Mouse (Mus musculus) kidney, adult 18-20 months (tissue): Measurements from ENCODE around the gene Cxcr4.

Source experiments
- DNase-seq: peaks from one replicate; pipeline ENCODE4 v3.0.0; 2021

Gene Cxcr4

GRCm38 (mm10) chr1:128592211-128592741, at the start of gene Cxcr4:
Gene Cxcr4 (minus strand): TSS chr1:128592293.
- DNase-seq = peak; percentile 85

GRCm38 (mm10) chr1:128639707-128640107, 47.6 kb upstream of the Cxcr4 start:
- no peak for DNase-seq

- no peak for DNase-seq
These were observed 45.2 kb upstream of the Cxcr4 start for GRCm38 (mm10) chr1:128637230-128637740.

GRCm38 (mm10) chr1:128636258-128637229, 44.5 kb upstream of the Cxcr4 start:
- DNase-seq = no peak

GRCm38 (mm10) chr1:128633711-128634379, 41.8 kb upstream of the Cxcr4 start:
- DNase-seq = no peak

- no peak for DNase-seq
These were observed 40.4 kb upstream of the Cxcr4 start for GRCm38 (mm10) chr1:128632522-128632921.

GRCm38 (mm10) chr1:128626144-128626678, 34.1 kb upstream of the Cxcr4 start:
- DNase-seq = no peak

GRCm38 (mm10) chr1:128623594-128623887, 31.4 kb upstream of the Cxcr4 start:
- DNase-seq = no peak

- no peak for DNase-seq
These were observed 30.9 kb upstream of the Cxcr4 start for GRCm38 (mm10) chr1:128622867-128623593.

- DNase-seq = no peak
These were observed 25.7 kb upstream of the Cxcr4 start for GRCm38 (mm10) chr1:128617654-128618310.

- peak; percentile 28 for DNase-seq
These were observed 24.5 kb upstream of the Cxcr4 start for GRCm38 (mm10) chr1:128616586-128616985.

GRCm38 (mm10) chr1:128615459-128615806, 23.3 kb upstream of the Cxcr4 start:
- DNase-seq = no peak

GRCm38 (mm10) chr1:128614653-128615458, 22.8 kb upstream of the Cxcr4 start:
- peak; percentile 33 for DNase-seq

- no peak for DNase-seq
These were observed 16.0 kb upstream of the Cxcr4 start for GRCm38 (mm10) chr1:128608119-128608518.

GRCm38 (mm10) chr1:128607423-128607822, 15.3 kb upstream of the Cxcr4 start:
- DNase-seq = no peak

GRCm38 (mm10) chr1:128605794-128606193, 13.7 kb upstream of the Cxcr4 start:
- DNase-seq = no peak

GRCm38 (mm10) chr1:128602688-128603385, 10.7 kb upstream of the Cxcr4 start:
- DNase-seq = no peak

GRCm38 (mm10) chr1:128602018-128602687, 10.1 kb upstream of the Cxcr4 start:
- no peak for DNase-seq

- DNase-seq = no peak
These were observed 9.2 kb upstream of the Cxcr4 start for GRCm38 (mm10) chr1:128601307-128601706.

- DNase-seq = no peak
These were observed 8.5 kb upstream of the Cxcr4 start for GRCm38 (mm10) chr1:128600549-128600948.
